Mouse (Mus musculus): ENCODE results near the gene Dpf1. TPM values are rescaled to one million over a fixed set of nuclear protein-coding genes. Genes with fewer than 3 reads are reported as not detected.

Gene Dpf1
- polyA plus RNA-seq, 1 experiment: 0.60 TPM

- TF ChIP-seq POLR2A (IDR thresholded peaks at IDR 0.05; ENCODE audit: borderline replicate concordance, low read depth, low read length) (no peak), CTCF (IDR thresholded peaks at IDR 0.05; ENCODE audit: low read depth, low read length) (no peak)
- H3K4me1 ChIP-seq (ENCODE audit: control insufficient read depth, insufficient read depth, low read length): no peaks in the 10 kb centered on the region
- H3K4me3 ChIP-seq (ENCODE audit: insufficient read depth, low read length): no peak overlapping the region
- H3K27ac ChIP-seq (ENCODE audit: insufficient read depth, low read depth, low read length): no peak overlapping the region
Measured at GRCm38 (mm10) chr7:29346212-29346611, 42.5 kb downstream of the Dpf1 start.

- H3K4me3 ChIP-seq (ENCODE audit: insufficient read depth, low read length): no peak overlapping the region
- TF ChIP-seq CTCF (IDR thresholded peaks at IDR 0.05; ENCODE audit: low read depth, low read length): no peak
- no peak for TF ChIP-seq POLR2A (IDR thresholded peaks at IDR 0.05; ENCODE audit: borderline replicate concordance, low read depth, low read length)
- no peak overlapping the region for H3K27ac ChIP-seq (ENCODE audit: insufficient read depth, low read depth, low read length)
- H3K4me1 ChIP-seq (ENCODE audit: control insufficient read depth, insufficient read depth, low read length): no peaks in the 10 kb centered on the region
Measured at GRCm38 (mm10) chr7:29350489-29350888, 46.7 kb downstream of the Dpf1 start.

GRCm38 (mm10) chr7:29352246-29352645, 48.5 kb downstream of the Dpf1 start:
- H3K27ac ChIP-seq (ENCODE audit: insufficient read depth, low read depth, low read length): no peak overlapping the region
- no peak overlapping the region for H3K4me3 ChIP-seq (ENCODE audit: insufficient read depth, low read length)
- H3K4me1 ChIP-seq (ENCODE audit: control insufficient read depth, insufficient read depth, low read length): no peaks in the 10 kb centered on the region
- TF ChIP-seq POLR2A (IDR thresholded peaks at IDR 0.05; ENCODE audit: borderline replicate concordance, low read depth, low read length) (no peak), CTCF (IDR thresholded peaks at IDR 0.05; ENCODE audit: low read depth, low read length) (no peak)

- Histone ChIP-seq H3K4me3 (ENCODE audit: insufficient read depth, low read length) (no peak overlapping the region), H3K27ac (ENCODE audit: insufficient read depth, low read depth, low read length) (no peak overlapping the region), H3K4me1 (ENCODE audit: control insufficient read depth, insufficient read depth, low read length) (no peaks in the 10 kb centered on the region)
- TF ChIP-seq CTCF (IDR thresholded peaks at IDR 0.05; ENCODE audit: low read depth, low read length): no peak
- TF ChIP-seq POLR2A (IDR thresholded peaks at IDR 0.05; ENCODE audit: borderline replicate concordance, low read depth, low read length): no peak
Measured at GRCm38 (mm10) chr7:29354161-29354560, 50.4 kb downstream of the Dpf1 start.

- no peaks in the 10 kb centered on the region for H3K4me1 ChIP-seq (ENCODE audit: control insufficient read depth, insufficient read depth, low read length)
- H3K27ac ChIP-seq (ENCODE audit: insufficient read depth, low read depth, low read length): no peak overlapping the region
- TF ChIP-seq CTCF (IDR thresholded peaks at IDR 0.05; ENCODE audit: low read depth, low read length) (no peak), POLR2A (IDR thresholded peaks at IDR 0.05; ENCODE audit: borderline replicate concordance, low read depth, low read length) (no peak)
- no peak overlapping the region for H3K4me3 ChIP-seq (ENCODE audit: insufficient read depth, low read length)
Measured at GRCm38 (mm10) chr7:29355406-29355805, 51.7 kb downstream of the Dpf1 start.

GRCm38 (mm10) chr7:29361497-29361896, 57.7 kb downstream of the Dpf1 start:
- no peak overlapping the region for H3K27ac ChIP-seq (ENCODE audit: insufficient read depth, low read depth, low read length)
- H3K4me1 ChIP-seq (ENCODE audit: control insufficient read depth, insufficient read depth, low read length): no peaks in the 10 kb centered on the region; the same call in 1 of the 2 replicates
- no peak overlapping the region for H3K4me3 ChIP-seq (ENCODE audit: insufficient read depth, low read length)
- TF ChIP-seq CTCF (IDR thresholded peaks at IDR 0.05; ENCODE audit: low read depth, low read length) (no peak), POLR2A (IDR thresholded peaks at IDR 0.05; ENCODE audit: borderline replicate concordance, low read depth, low read length) (no peak)

- H3K27ac ChIP-seq (ENCODE audit: insufficient read depth, low read depth, low read length): no peak overlapping the region
- TF ChIP-seq POLR2A (IDR thresholded peaks at IDR 0.05; ENCODE audit: borderline replicate concordance, low read depth, low read length): no peak
- TF ChIP-seq CTCF (IDR thresholded peaks at IDR 0.05; ENCODE audit: low read depth, low read length): no peak
Measured at GRCm38 (mm10) chr7:29364052-29364451, 60.3 kb downstream of the Dpf1 start.

GRCm38 (mm10) chr7:29367166-29368003, 63.6 kb downstream of the Dpf1 start:
- no peak overlapping the region for H3K27ac ChIP-seq (ENCODE audit: insufficient read depth, low read depth, low read length)
- TF ChIP-seq POLR2A (IDR thresholded peaks at IDR 0.05; ENCODE audit: borderline replicate concordance, low read depth, low read length) (no peak), CTCF (IDR thresholded peaks at IDR 0.05; ENCODE audit: low read depth, low read length) (no peak)
- no peaks in the 10 kb centered on the region; the same call in 1 of the 2 replicates for H3K4me1 ChIP-seq (ENCODE audit: control insufficient read depth, insufficient read depth, low read length)
- H3K4me3 ChIP-seq (ENCODE audit: insufficient read depth, low read length): no peak overlapping the region

More at GRCm38 (mm10) chr7:29364052-29364451, 60.3 kb downstream of the Dpf1 start:
- Histone ChIP-seq H3K4me3 (ENCODE audit: insufficient read depth, low read length) (no peak overlapping the region), H3K4me1 (ENCODE audit: control insufficient read depth, insufficient read depth, low read length) (no peaks in the 10 kb centered on the region; the same call in 1 of the 2 replicates)

Other genes starting within 250 kb of the Dpf1 start
- 0.08 TPM in 1 of 2 replicates, not detected in the other for gene Ryr1, start 178.8 kb upstream of the Dpf1 start, polyA plus RNA-seq (2012; ENCODE audit: insufficient read depth, insufficient read length, missing spikeins)
- 91.6 and 97.2 TPM in 2 replicates for gene Rasgrp4, start 169.1 kb upstream of the Dpf1 start, polyA plus RNA-seq (2012; ENCODE audit: insufficient read depth, insufficient read length, missing spikeins)
- gene Fam98c, start 147.7 kb upstream of the Dpf1 start, polyA plus RNA-seq (2012; ENCODE audit: insufficient read depth, insufficient read length, missing spikeins): 30.1 and 32.3 TPM in 2 replicates
- gene Ggn, start 133.7 kb upstream of the Dpf1 start, polyA plus RNA-seq (2012; ENCODE audit: insufficient read depth, insufficient read length, missing spikeins): 1.4 and 2.3 TPM in 2 replicates
- 11.1 and 12.7 TPM in 2 replicates for gene Spred3, start 133.5 kb upstream of the Dpf1 start, polyA plus RNA-seq (2012; ENCODE audit: insufficient read depth, insufficient read length, missing spikeins)
- 207 and 217 TPM in 2 replicates for gene Psmd8, start 123.2 kb upstream of the Dpf1 start, polyA plus RNA-seq (2012; ENCODE audit: insufficient read depth, insufficient read length, missing spikeins)
- gene Catsperg1, start 89.9 kb upstream of the Dpf1 start, polyA plus RNA-seq (2012; ENCODE audit: insufficient read depth, insufficient read length, missing spikeins): 4.0 and 4.5 TPM in 2 replicates
- 32.3 and 39.1 TPM in 2 replicates for gene Kcnk6, start 71.4 kb upstream of the Dpf1 start, polyA plus RNA-seq (2012; ENCODE audit: insufficient read depth, insufficient read length, missing spikeins)
- gene Yif1b, start 65.6 kb upstream of the Dpf1 start, polyA plus RNA-seq (2012; ENCODE audit: insufficient read depth, insufficient read length, missing spikeins): 29.7 and 33.8 TPM in 2 replicates
- gene 2200002D01Rik, start 55.5 kb upstream of the Dpf1 start, polyA plus RNA-seq (2012; ENCODE audit: insufficient read depth, insufficient read length, missing spikeins): 1.9 TPM in 1 of 2 replicates, not detected in the other
- gene Spint2, start 22.0 kb upstream of the Dpf1 start, polyA plus RNA-seq (2012; ENCODE audit: insufficient read depth, insufficient read length, missing spikeins): 0.91 TPM in 1 of 2 replicates, not detected in the other
- not detected in 2 replicates for gene Ppp1r14a, start 14.6 kb upstream of the Dpf1 start, polyA plus RNA-seq (2012; ENCODE audit: insufficient read depth, insufficient read length, missing spikeins)
- 14.7 and 23.4 TPM in 2 replicates for gene Sipa1l3, start 214.7 kb downstream of the Dpf1 start, polyA plus RNA-seq (2012; ENCODE audit: insufficient read depth, insufficient read length, missing spikeins)